Mouse (Mus musculus): ENCODE data around the gene Amd1. TPM values are rescaled to one million over a fixed set of nuclear protein-coding genes. Genes with fewer than 3 reads are reported as not detected.

Amd1 gene
- polyA plus RNA-seq, 1 experiment = 40.0 TPM

DNA sequence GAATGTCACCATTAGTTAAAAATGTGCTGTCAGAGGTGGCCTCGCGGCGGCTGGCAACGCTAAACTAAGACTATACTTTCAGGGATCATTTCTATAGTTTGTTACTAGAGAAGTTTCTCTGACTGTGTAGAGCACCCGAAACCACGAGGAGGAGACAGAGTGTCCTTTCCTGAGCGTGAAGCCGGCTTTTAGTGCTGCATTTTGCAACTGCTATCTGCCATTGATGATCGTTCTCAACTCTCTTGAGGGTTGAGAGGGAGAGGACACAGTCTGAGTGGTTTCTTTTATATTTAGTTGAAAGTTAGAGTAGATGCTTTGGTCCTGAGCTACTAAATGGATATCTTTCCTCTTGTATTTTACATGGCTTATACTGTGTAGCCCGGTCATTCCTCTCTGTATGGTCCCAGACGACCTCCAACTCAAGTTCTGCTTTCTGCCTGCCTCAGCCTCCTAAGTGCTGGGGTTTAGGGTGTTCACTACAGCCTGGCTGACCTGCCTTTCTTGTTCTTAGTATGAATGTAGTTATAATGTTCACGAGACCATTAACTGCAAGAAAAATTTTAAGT lies 43.5 kb downstream of the Amd1 start:
- Histone ChIP-seq H3K4me3 (ENCODE audit: insufficient read depth, low read length) (no peak overlapping the region), H3K27ac (ENCODE audit: insufficient read depth, low read depth, low read length) (peak overlapping the region; percentile 49), H3K4me1 (ENCODE audit: control insufficient read depth, insufficient read depth, low read length) (peaks cover 5% of the 10 kb centered on the region; the same call in 1 of the 2 replicates)
- TF ChIP-seq POLR2A (IDR thresholded peaks at IDR 0.05; ENCODE audit: borderline replicate concordance, low read depth, low read length) (peak; percentile 98), CTCF (IDR thresholded peaks at IDR 0.05; ENCODE audit: low read depth, low read length) (no peak)

DNA sequence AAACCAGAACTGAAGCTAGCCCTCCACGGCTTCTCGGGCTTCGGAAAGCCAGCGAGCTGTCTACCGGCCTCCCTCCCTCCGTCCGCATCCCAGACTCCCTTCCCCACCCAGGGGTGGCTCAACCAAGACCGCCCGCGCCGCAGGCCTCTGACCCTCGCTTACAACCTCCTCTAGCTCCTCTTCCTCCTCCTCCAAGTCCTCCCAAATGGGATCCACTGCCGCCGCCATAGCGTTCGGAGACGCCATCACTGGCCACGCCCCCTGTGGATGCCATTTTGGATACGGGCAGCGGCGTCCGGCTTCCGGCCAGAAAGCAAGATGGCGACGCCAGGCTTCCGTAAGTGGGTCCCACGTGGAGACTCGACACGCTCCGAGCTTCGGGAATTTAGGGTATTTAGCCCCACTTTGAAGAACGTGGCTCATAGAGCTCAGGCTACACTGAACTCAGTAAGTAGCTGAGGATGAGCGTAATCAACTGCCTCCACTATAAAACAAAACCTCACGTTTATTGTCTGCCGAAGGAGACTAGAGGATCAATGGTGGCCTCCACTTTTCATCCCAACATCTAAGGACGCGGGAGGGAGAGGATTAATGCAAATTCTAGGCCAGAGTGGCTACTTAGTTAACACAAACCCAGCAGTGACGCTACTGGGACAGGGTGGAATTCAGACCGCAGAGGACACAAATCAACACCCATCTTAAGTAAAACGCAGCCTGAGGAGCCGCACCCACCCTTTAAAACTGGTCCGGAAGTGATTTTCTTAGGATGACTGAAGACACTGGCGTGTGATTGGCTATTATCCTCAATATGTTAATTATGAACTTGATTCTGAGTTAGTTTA lies 44.4 kb downstream of the Amd1 start, which contains the start of gene Gtf3c6:
Gene Gtf3c6, minus strand, starts transcription at position 695 of the 842 bp plus-strand sequence.
- no peak for TF ChIP-seq CTCF (IDR thresholded peaks at IDR 0.05; ENCODE audit: low read depth, low read length)
- peak; percentile 74; the same call in 1 of the 2 replicates for TF ChIP-seq POLR2A (IDR thresholded peaks at IDR 0.05; ENCODE audit: borderline replicate concordance, low read depth, low read length)
- Histone ChIP-seq H3K27ac (ENCODE audit: insufficient read depth, low read depth, low read length) (peak within 1 kb of the TSS; percentile 99), H3K4me3 (ENCODE audit: insufficient read depth, low read length) (peak within 1 kb of the TSS; percentile 99), H3K4me1 (ENCODE audit: control insufficient read depth, insufficient read depth, low read length) (peaks cover 5% of the 10 kb centered on the region; the same call in 1 of the 2 replicates)

DNA sequence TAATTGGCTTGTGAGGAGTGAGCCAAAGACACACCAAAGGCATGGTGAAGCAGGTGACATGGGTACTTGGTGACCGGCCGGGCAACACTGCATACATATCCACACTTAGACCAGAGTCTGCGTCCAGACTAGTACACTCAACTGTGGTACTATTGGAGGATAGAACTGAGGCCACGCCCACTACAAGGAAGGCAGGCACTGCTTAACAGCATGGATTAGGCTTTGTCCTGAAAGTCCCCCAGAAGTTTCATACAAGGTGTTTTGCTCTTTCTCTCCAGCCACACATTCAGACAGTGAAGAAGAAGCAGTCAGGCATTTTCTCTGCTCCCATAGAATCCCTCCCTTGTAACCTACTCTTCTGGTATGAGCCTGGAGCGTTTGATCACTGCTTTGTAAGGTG lies 45.3 kb downstream of the Amd1 start:
- no peak for TF ChIP-seq CTCF (IDR thresholded peaks at IDR 0.05; ENCODE audit: low read depth, low read length)
- TF ChIP-seq POLR2A (IDR thresholded peaks at IDR 0.05; ENCODE audit: borderline replicate concordance, low read depth, low read length) = no peak
- H3K4me1 ChIP-seq (ENCODE audit: control insufficient read depth, insufficient read depth, low read length) = 0 out of 2 replicates have a peak, but pooled peaks cover 2% of the 10 kb centered on the region
- peak overlapping the region; percentile 99 for H3K4me3 ChIP-seq (ENCODE audit: insufficient read depth, low read length)
- 0 out of 2 replicates have a peak overlapping the region, but pooled peaks have one; percentile 10 for H3K27ac ChIP-seq (ENCODE audit: insufficient read depth, low read depth, low read length)

GRCm38 (mm10) chr10:40250969-40251368 lies 51.0 kb downstream of the Amd1 start:
- TF ChIP-seq POLR2A (IDR thresholded peaks at IDR 0.05; ENCODE audit: borderline replicate concordance, low read depth, low read length) (no peak), CTCF (IDR thresholded peaks at IDR 0.05; ENCODE audit: low read depth, low read length) (no peak)
- no peak overlapping the region for H3K27ac ChIP-seq (ENCODE audit: insufficient read depth, low read depth, low read length)
- H3K4me3 ChIP-seq (ENCODE audit: insufficient read depth, low read length) = no peak overlapping the region
- peaks cover 3% of the 10 kb centered on the region; the same call in 1 of the 2 replicates for H3K4me1 ChIP-seq (ENCODE audit: control insufficient read depth, insufficient read depth, low read length)

GRCm38 (mm10) chr10:40249625-40250024 lies 52.4 kb downstream of the Amd1 start:
- no peak overlapping the region for H3K27ac ChIP-seq (ENCODE audit: insufficient read depth, low read depth, low read length)
- no peak for TF ChIP-seq CTCF (IDR thresholded peaks at IDR 0.05; ENCODE audit: low read depth, low read length)
- no peak for TF ChIP-seq POLR2A (IDR thresholded peaks at IDR 0.05; ENCODE audit: borderline replicate concordance, low read depth, low read length)
- H3K4me1 ChIP-seq (ENCODE audit: control insufficient read depth, insufficient read depth, low read length) = peaks cover 10% of the 10 kb centered on the region
- no peak overlapping the region for H3K4me3 ChIP-seq (ENCODE audit: insufficient read depth, low read length)

- H3K27ac ChIP-seq (ENCODE audit: insufficient read depth, low read depth, low read length) = peak overlapping the region; percentile 40; the same call in 1 of the 2 replicates
Measured at GRCm38 (mm10) chr10:40247166-40247716, 54.7 kb downstream of the Amd1 start.

DNA sequence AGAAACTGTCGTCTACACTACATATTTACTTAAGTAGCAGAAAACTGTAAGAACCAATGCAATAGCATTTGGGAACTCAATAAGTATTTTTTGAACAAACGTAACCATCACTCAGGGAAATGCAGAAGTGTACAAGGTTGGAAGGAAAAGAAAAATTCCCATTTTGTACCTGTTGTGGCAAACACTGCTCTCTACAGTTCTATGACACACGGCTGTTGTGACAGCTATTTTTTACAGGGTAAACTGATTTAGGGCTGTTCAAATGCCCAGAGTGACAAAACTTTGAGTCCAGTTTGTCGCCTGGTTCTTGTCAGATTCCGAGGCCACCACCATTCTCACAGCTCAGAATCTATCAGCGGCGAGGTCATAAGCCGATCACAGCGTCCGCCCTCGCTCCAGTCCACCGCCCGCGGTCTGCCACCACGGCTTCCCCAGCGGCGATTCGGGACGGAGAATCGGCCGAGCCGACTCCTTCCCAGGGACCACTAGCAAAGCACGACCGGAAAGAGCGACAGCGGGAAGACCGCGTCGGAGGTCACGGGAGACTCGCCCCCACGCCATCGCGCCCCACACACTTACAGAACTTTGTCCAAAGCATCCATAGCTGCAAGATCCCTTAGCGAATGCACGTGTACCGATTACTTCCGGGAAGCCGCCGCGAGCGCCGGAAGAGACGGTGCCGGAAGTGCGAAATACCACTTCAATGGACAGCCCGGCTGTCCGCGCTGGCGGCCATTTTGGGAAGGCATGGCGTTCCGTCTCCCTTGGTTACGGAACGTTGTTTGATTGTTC lies 55.4 kb downstream of the Amd1 start, which contains the start of gene Rpf2:
Gene Rpf2, minus strand, starts transcription at position 663 of the 792 bp plus-strand sequence.
- Histone ChIP-seq H3K27ac (ENCODE audit: insufficient read depth, low read depth, low read length) (peak within 1 kb of the TSS; percentile 71), H3K4me1 (ENCODE audit: control insufficient read depth, insufficient read depth, low read length) (peaks cover 18% of the 10 kb centered on the region), H3K4me3 (ENCODE audit: insufficient read depth, low read length) (peak within 1 kb of the TSS; percentile 88)
- TF ChIP-seq POLR2A (IDR thresholded peaks at IDR 0.05; ENCODE audit: borderline replicate concordance, low read depth, low read length) (no peak), CTCF (IDR thresholded peaks at IDR 0.05; ENCODE audit: low read depth, low read length) (no peak)

More at GRCm38 (mm10) chr10:40247166-40247716, 54.7 kb downstream of the Amd1 start:
- no peak for TF ChIP-seq POLR2A (IDR thresholded peaks at IDR 0.05; ENCODE audit: borderline replicate concordance, low read depth, low read length)
- TF ChIP-seq CTCF (IDR thresholded peaks at IDR 0.05; ENCODE audit: low read depth, low read length) = no peak
- Histone ChIP-seq H3K4me1 (ENCODE audit: control insufficient read depth, insufficient read depth, low read length) (peaks cover 18% of the 10 kb centered on the region), H3K4me3 (ENCODE audit: insufficient read depth, low read length) (peak overlapping the region; percentile 88)

DNA sequence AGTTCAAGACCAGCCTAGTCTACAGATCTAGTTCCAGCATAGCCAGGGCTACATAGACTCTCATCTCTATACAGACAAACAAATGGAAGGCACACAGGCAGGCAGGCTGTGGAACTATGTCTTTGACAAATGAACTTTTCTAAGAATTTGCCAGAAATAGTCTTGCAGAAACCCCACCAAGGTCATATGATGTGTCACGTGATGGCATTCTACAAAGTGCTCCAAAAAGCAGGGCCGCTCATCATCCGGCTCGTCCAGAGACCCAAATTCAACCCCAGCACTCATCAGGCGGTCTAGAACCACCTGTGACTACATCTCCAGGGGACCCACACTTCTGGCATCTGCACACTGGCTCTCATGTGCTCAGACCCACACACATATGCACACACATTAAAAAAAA lies 64.2 kb downstream of the Amd1 start:
- no peak overlapping the region for H3K4me3 ChIP-seq (ENCODE audit: insufficient read depth, low read length)
- TF ChIP-seq CTCF (IDR thresholded peaks at IDR 0.05; ENCODE audit: low read depth, low read length) = no peak
- TF ChIP-seq POLR2A (IDR thresholded peaks at IDR 0.05; ENCODE audit: borderline replicate concordance, low read depth, low read length) = no peak

More for the DNA sequence above, 64.2 kb downstream of the Amd1 start:
- H3K4me1 ChIP-seq (ENCODE audit: control insufficient read depth, insufficient read depth, low read length) = no peaks in the 10 kb centered on the region
- H3K27ac ChIP-seq (ENCODE audit: insufficient read depth, low read depth, low read length) = no peak overlapping the region

Other genes starting within 250 kb of the Amd1 start
- gene Slc16a10, start 159.9 kb downstream of the Amd1 start, polyA plus RNA-seq (2012; ENCODE audit: insufficient read depth, insufficient read length, missing spikeins) = 59.0 and 61.3 TPM in 2 replicates
- 27.4 and 28.9 TPM in 2 replicates for gene Rpf2, start 55.1 kb downstream of the Amd1 start, polyA plus RNA-seq (2012; ENCODE audit: insufficient read depth, insufficient read length, missing spikeins)
- 36.4 and 47.3 TPM in 2 replicates for gene Gtf3c6, start 44.1 kb downstream of the Amd1 start, polyA plus RNA-seq (2012; ENCODE audit: insufficient read depth, insufficient read length, missing spikeins)
- gene Cdk19, start 37.4 kb upstream of the Amd1 start, polyA plus RNA-seq (2012; ENCODE audit: insufficient read depth, insufficient read length, missing spikeins) = 38.4 and 41.2 TPM in 2 replicates